Mouse (Mus musculus): Measurements from ENCODE around the gene Zfpl1. TPM values are rescaled to one million over a fixed set of nuclear protein-coding genes. Genes with fewer than 3 reads are reported as not detected.
A peak's percentile ranks its signal among the peaks of the same experiment; 100 is the strongest.

Gene Zfpl1
- polyA plus RNA-seq, 1 experiment from 2014 or later = 56.2 TPM

GRCm38 (mm10) chr19:6057313-6058096 lies 27.3 kb downstream of the Zfpl1 start, which contains the start of the genes Mrpl49 and Fau:
Mrpl49 (minus strand) TSS chr19:6057785.
Fau (plus strand) TSS chr19:6057844.
- H3K9me3 ChIP-seq (replicated peaks; ENCODE audit: control insufficient read depth, low read length) = no peaks in the 10 kb centered on the region
- H3K4me3 ChIP-seq (ENCODE audit: low read depth, low read length) = peak within 1 kb of the TSS; percentile 90
- peak within 1 kb of the TSS; percentile 68 for H3K27ac ChIP-seq (ENCODE audit: low read depth, low read length)
- peak within 1 kb of the TSS; percentile 85 for H3K4me2 ChIP-seq
- ATAC-seq (replicated peaks; ENCODE audit: insufficient number of reproducible peaks, low FRiP score, low TSS enrichment) = peak; percentile 86
- WGBS (ENCODE audit: insufficient replicate concordance) = under 1% methylated on average over 58 of the region's 63 CpGs
- H3K4me1 ChIP-seq (ENCODE audit: control insufficient read depth, insufficient read depth, low read length) = peaks cover 23% of the 10 kb centered on the region
- peaks cover 20% of the 10 kb centered on the region for H3K36me3 ChIP-seq (ENCODE audit: control insufficient read depth, insufficient read depth, low read length)
- no peaks in the 10 kb centered on the region for H3K27me3 ChIP-seq (ENCODE audit: control insufficient read depth, insufficient read depth, low read length)
- peak within 1 kb of the TSS; percentile 96 for H3K9ac ChIP-seq (ENCODE audit: low read depth, low read length)

- Histone ChIP-seq H3K4me3 (ENCODE audit: low read depth, low read length) (peak overlapping the region; percentile 90), H3K9ac (ENCODE audit: low read depth, low read length) (peak overlapping the region; percentile 96), H3K36me3 (ENCODE audit: control insufficient read depth, insufficient read depth, low read length) (peaks cover 25% of the 10 kb centered on the region), H3K4me2 (peak overlapping the region; percentile 85), H3K4me1 (ENCODE audit: control insufficient read depth, insufficient read depth, low read length) (peaks cover 15% of the 10 kb centered on the region), H3K9me3 (replicated peaks; ENCODE audit: control insufficient read depth, low read length) (no peaks in the 10 kb centered on the region), H3K27me3 (ENCODE audit: control insufficient read depth, insufficient read depth, low read length) (no peaks in the 10 kb centered on the region), H3K27ac (ENCODE audit: low read depth, low read length) (no peak overlapping the region)
- ATAC-seq (replicated peaks; ENCODE audit: insufficient number of reproducible peaks, low FRiP score, low TSS enrichment) = no peak
- WGBS (ENCODE audit: insufficient replicate concordance) = 49% methylated on average over 4 of the region's 4 CpGs
These were observed 28.1 kb downstream of the Zfpl1 start for GRCm38 (mm10) chr19:6056696-6057095.

GRCm38 (mm10) chr19:6054296-6054695 lies 30.5 kb downstream of the Zfpl1 start:
- Histone ChIP-seq H3K4me1 (ENCODE audit: control insufficient read depth, insufficient read depth, low read length) (peaks cover 14% of the 10 kb centered on the region), H3K36me3 (ENCODE audit: control insufficient read depth, insufficient read depth, low read length) (peaks cover 48% of the 10 kb centered on the region), H3K9ac (ENCODE audit: low read depth, low read length) (no peak overlapping the region), H3K4me3 (ENCODE audit: low read depth, low read length) (no peak overlapping the region), H3K9me3 (replicated peaks; ENCODE audit: control insufficient read depth, low read length) (no peaks in the 10 kb centered on the region), H3K27ac (ENCODE audit: low read depth, low read length) (no peak overlapping the region), H3K27me3 (ENCODE audit: control insufficient read depth, insufficient read depth, low read length) (no peaks in the 10 kb centered on the region), H3K4me2 (no peak overlapping the region)
- WGBS (ENCODE audit: insufficient replicate concordance) = 85% methylated on average over 5 of the region's 5 CpGs
- ATAC-seq (replicated peaks; ENCODE audit: insufficient number of reproducible peaks, low FRiP score, low TSS enrichment) = no peak

GRCm38 (mm10) chr19:6052516-6052915 lies 32.2 kb downstream of the Zfpl1 start:
- 85% methylated on average over 7 of the region's 7 CpGs for WGBS (ENCODE audit: insufficient replicate concordance)
- Histone ChIP-seq H3K27ac (ENCODE audit: low read depth, low read length) (no peak overlapping the region), H3K27me3 (ENCODE audit: control insufficient read depth, insufficient read depth, low read length) (no peaks in the 10 kb centered on the region), H3K36me3 (ENCODE audit: control insufficient read depth, insufficient read depth, low read length) (peaks cover 57% of the 10 kb centered on the region), H3K9me3 (replicated peaks; ENCODE audit: control insufficient read depth, low read length) (no peaks in the 10 kb centered on the region), H3K4me2 (no peak overlapping the region), H3K4me1 (ENCODE audit: control insufficient read depth, insufficient read depth, low read length) (peaks cover 16% of the 10 kb centered on the region), H3K9ac (ENCODE audit: low read depth, low read length) (no peak overlapping the region), H3K4me3 (ENCODE audit: low read depth, low read length) (no peak overlapping the region)
- no peak for ATAC-seq (replicated peaks; ENCODE audit: insufficient number of reproducible peaks, low FRiP score, low TSS enrichment)

GRCm38 (mm10) chr19:6048681-6049410 lies 35.9 kb downstream of the Zfpl1 start:
- peaks cover 47% of the 10 kb centered on the region for H3K36me3 ChIP-seq (ENCODE audit: control insufficient read depth, insufficient read depth, low read length)
- H3K4me2 ChIP-seq = no peak overlapping the region
- H3K4me1 ChIP-seq (ENCODE audit: control insufficient read depth, insufficient read depth, low read length) = peaks cover 16% of the 10 kb centered on the region
- 79% methylated on average over 11 of the region's 11 CpGs for WGBS (ENCODE audit: insufficient replicate concordance)
- no peaks in the 10 kb centered on the region for H3K9me3 ChIP-seq (replicated peaks; ENCODE audit: control insufficient read depth, low read length)
- ATAC-seq (replicated peaks; ENCODE audit: insufficient number of reproducible peaks, low FRiP score, low TSS enrichment) = no peak
- no peaks in the 10 kb centered on the region for H3K27me3 ChIP-seq (ENCODE audit: control insufficient read depth, insufficient read depth, low read length)
- H3K4me3 ChIP-seq (ENCODE audit: low read depth, low read length) = no peak overlapping the region
- no peak overlapping the region for H3K27ac ChIP-seq (ENCODE audit: low read depth, low read length)
- peak overlapping the region; percentile 3; the same call in 1 of the 2 replicates for H3K9ac ChIP-seq (ENCODE audit: low read depth, low read length)

GRCm38 (mm10) chr19:6047899-6048166 lies 36.9 kb downstream of the Zfpl1 start:
- no peak for ATAC-seq (replicated peaks; ENCODE audit: insufficient number of reproducible peaks, low FRiP score, low TSS enrichment)
- H3K9ac ChIP-seq (ENCODE audit: low read depth, low read length) = peak overlapping the region; percentile 94

GRCm38 (mm10) chr19:6047154-6047898 lies 37.4 kb downstream of the Zfpl1 start:
- H3K27ac ChIP-seq (ENCODE audit: low read depth, low read length) = peak overlapping the region; percentile 98
- H3K36me3 ChIP-seq (ENCODE audit: control insufficient read depth, insufficient read depth, low read length) = peaks cover 36% of the 10 kb centered on the region
- peak; percentile 31; the same call in 1 of the 2 replicates for ATAC-seq (replicated peaks; ENCODE audit: insufficient number of reproducible peaks, low FRiP score, low TSS enrichment)
- peaks cover 16% of the 10 kb centered on the region for H3K4me1 ChIP-seq (ENCODE audit: control insufficient read depth, insufficient read depth, low read length)
- H3K4me3 ChIP-seq (ENCODE audit: low read depth, low read length) = peak overlapping the region; percentile 82
- peak overlapping the region; percentile 97 for H3K4me2 ChIP-seq
- H3K9ac ChIP-seq (ENCODE audit: low read depth, low read length) = peak overlapping the region; percentile 94
- no peaks in the 10 kb centered on the region for H3K27me3 ChIP-seq (ENCODE audit: control insufficient read depth, insufficient read depth, low read length)
- H3K9me3 ChIP-seq (replicated peaks; ENCODE audit: control insufficient read depth, low read length) = no peaks in the 10 kb centered on the region
- WGBS (ENCODE audit: insufficient replicate concordance) = 2% methylated on average over 44 of the region's 44 CpGs

More at GRCm38 (mm10) chr19:6047899-6048166, 36.9 kb downstream of the Zfpl1 start:
- H3K36me3 ChIP-seq (ENCODE audit: control insufficient read depth, insufficient read depth, low read length) = peaks cover 41% of the 10 kb centered on the region
- peak overlapping the region; percentile 82 for H3K4me3 ChIP-seq (ENCODE audit: low read depth, low read length)
- no peaks in the 10 kb centered on the region for H3K9me3 ChIP-seq (replicated peaks; ENCODE audit: control insufficient read depth, low read length)
- peak overlapping the region; percentile 97 for H3K4me2 ChIP-seq
- H3K4me1 ChIP-seq (ENCODE audit: control insufficient read depth, insufficient read depth, low read length) = peaks cover 16% of the 10 kb centered on the region
- no peak overlapping the region for H3K27ac ChIP-seq (ENCODE audit: low read depth, low read length)
- no peaks in the 10 kb centered on the region for H3K27me3 ChIP-seq (ENCODE audit: control insufficient read depth, insufficient read depth, low read length)
- WGBS (ENCODE audit: insufficient replicate concordance) = 82% methylated on average over 8 of the region's 8 CpGs
